Mouse (Mus musculus) embryo, embryonic 11 days (tissue): ENCODE measurements at regions not wholly inside any gene's neighbourhood (a gene's known extent, or its start where the extent isn't known, plus 50 kb on each side); places are given as distances from the start of the nearest gene placed in this dataset.
A peak's percentile ranks its signal among the peaks of the same experiment; 100 is the strongest.
"Not testable (repeated sequence)": the region's sequence is repeated elsewhere in the genome, so short reads cannot be mapped to it uniquely, and the experiment has no call there.

ENCODE experiments used
- DNase-seq: peaks from one replicate; pipeline ENCODE4 v3.0.0-alpha.2; 2015

- not testable (repeated sequence) for DNase-seq
These were observed 76.1 kb downstream of the Gpr85 start for GRCm38 (mm10) chr6:13763636-13764035.

- DNase-seq, result no peak
These were observed 80.3 kb downstream of the Gpr85 start for GRCm38 (mm10) chr6:13759431-13759830.

GRCm38 (mm10) chr6:13758946-13759345 lies 80.8 kb downstream of the Gpr85 start:
- peak; percentile 16 for DNase-seq

- no peak for DNase-seq
These were observed 71.3 kb upstream of the Bmt2 start for GRCm38 (mm10) chr6:13748931-13749638.

- DNase-seq, result peak; percentile 26
These were observed 70.2 kb upstream of the Bmt2 start for GRCm38 (mm10) chr6:13747969-13748368.

GRCm38 (mm10) chr6:13746577-13747482 lies 69.1 kb upstream of the Bmt2 start:
- DNase-seq, result no peak
